Mouse (Mus musculus): ENCODE results near the gene Tmem125.
A peak's percentile ranks its signal among the peaks of the same experiment; 100 is the strongest.
"Not testable (repeated sequence)": the region's sequence is repeated elsewhere in the genome, so short reads cannot be mapped to it uniquely, and the experiment has no call there.

Tmem125 gene

GRCm38 (mm10) chr4:118535610-118536009, 8.2 kb downstream of the Tmem125 start:
- DNase-seq (ENCODE audit: low spot score), result no peak

- DNase-seq (ENCODE audit: low spot score), result no peak
These were observed 10.2 kb downstream of the Tmem125 start for GRCm38 (mm10) chr4:118533605-118534004.

- DNase-seq (ENCODE audit: low spot score), result no peak
These were observed 10.7 kb downstream of the Tmem125 start for GRCm38 (mm10) chr4:118533156-118533555.

- DNase-seq (ENCODE audit: low spot score), result no peak
These were observed 11.2 kb downstream of the Tmem125 start for GRCm38 (mm10) chr4:118532663-118533062.

- DNase-seq (ENCODE audit: low spot score), result no peak
These were observed 16.1 kb downstream of the Tmem125 start for GRCm38 (mm10) chr4:118527720-118528119.

- no peak for DNase-seq (ENCODE audit: low spot score)
These were observed 16.5 kb downstream of the Tmem125 start for GRCm38 (mm10) chr4:118527335-118527681.

- peak; percentile 61 for DNase-seq (ENCODE audit: low spot score)
These were observed 17.2 kb downstream of the Tmem125 start, which contains the start of gene 2610528J11Rik for GRCm38 (mm10) chr4:118526408-118527334. TSS of gene 2610528J11Rik (plus strand) at chr4:118526999.

- no peak for DNase-seq (ENCODE audit: low spot score)
These were observed 18.1 kb downstream of the Tmem125 start for GRCm38 (mm10) chr4:118525779-118526178.

GRCm38 (mm10) chr4:118523976-118524375, 19.9 kb downstream of the Tmem125 start:
- DNase-seq (ENCODE audit: low spot score), result no peak

- DNase-seq (ENCODE audit: low spot score), result no peak
These were observed 21.6 kb downstream of the Tmem125 start for GRCm38 (mm10) chr4:118522248-118522647.

GRCm38 (mm10) chr4:118518208-118518607, 25.6 kb downstream of the Tmem125 start:
- no peak for DNase-seq (ENCODE audit: low spot score)

GRCm38 (mm10) chr4:118517497-118518146, 26.2 kb downstream of the Tmem125 start:
- DNase-seq (ENCODE audit: low spot score), result no peak

- no peak for DNase-seq (ENCODE audit: low spot score)
These were observed 26.9 kb downstream of the Tmem125 start for GRCm38 (mm10) chr4:118516699-118517496.

- no peak for DNase-seq (ENCODE audit: low spot score)
These were observed 34.8 kb downstream of the Tmem125 start for GRCm38 (mm10) chr4:118509050-118509449.

GRCm38 (mm10) chr4:118507171-118507570, 36.7 kb downstream of the Tmem125 start:
- DNase-seq (ENCODE audit: low spot score), result not testable (repeated sequence)

GRCm38 (mm10) chr4:118505551-118505950, 38.3 kb downstream of the Tmem125 start:
- DNase-seq (ENCODE audit: low spot score), result no peak

- DNase-seq (ENCODE audit: low spot score), result no peak
These were observed 43.1 kb downstream of the Tmem125 start for GRCm38 (mm10) chr4:118500792-118501191.

GRCm38 (mm10) chr4:118500171-118500724, 43.6 kb downstream of the Tmem125 start:
- DNase-seq (ENCODE audit: low spot score), result no peak

Data from urinary bladder, postnatal 25 days (tissue).